Mouse (Mus musculus) stomach, embryonic 16.5 days (tissue): ENCODE results near the gene Map1s. TPM values are rescaled to one million over a fixed set of nuclear protein-coding genes. Genes with fewer than 3 reads are reported as not detected.

Source experiments
- ATAC-seq: fragments of 200-750 bp; cut with Nextera tagmentation; 2 replicates; pipeline ENCODE4 v1.8.0; 2017; ENCODE audit warnings: moderate number of reproducible peaks, moderate TSS enrichment; ENCODE audit not compliant: insufficient read depth, low FRiP score
- H3K27ac ChIP-seq: fragments of 300-500 bp; sonication (generic); 2 replicates; pipeline ENCODE4 v1.5.1; 2014; ENCODE audit warnings: low read length
- H3K27me3 ChIP-seq: fragments of 300-500 bp; sonication (generic); 2 replicates; pipeline ENCODE4 v1.6.1; 2014; ENCODE audit warnings: low read length, control low read depth, mixed read lengths; ENCODE audit not compliant: control insufficient read depth, insufficient read depth
- H3K36me3 ChIP-seq: fragments of 300-500 bp; sonication (generic); 2 replicates; pipeline ENCODE4 v1.6.1; 2014; ENCODE audit warnings: low read length; ENCODE audit not compliant: control insufficient read depth, insufficient read depth
- H3K4me1 ChIP-seq: fragments of 300-500 bp; sonication (generic); 2 replicates; pipeline ENCODE4 v1.6.1; 2014; ENCODE audit warnings: low read length, control low read depth, mixed read lengths; ENCODE audit not compliant: control insufficient read depth, insufficient read depth
- H3K4me2 ChIP-seq: fragments of 300-500 bp; sonication (generic); 2 replicates; pipeline ENCODE4 v1.6.1; 2014; ENCODE audit warnings: low read depth, low read length, mixed read lengths
- H3K4me3 ChIP-seq: fragments of 300-500 bp; sonication (generic); replicated peaks from 2 replicates; pipeline ENCODE4 v1.5.1; 2014; ENCODE audit warnings: mild to moderate bottlenecking, low read length
- H3K9ac ChIP-seq: fragments of 300-500 bp; sonication (generic); 2 replicates; pipeline ENCODE4 v1.6.1; 2014; ENCODE audit warnings: low read length
- H3K9me3 ChIP-seq: fragments of 300-500 bp; sonication (generic); replicated peaks from 2 replicates; pipeline ENCODE4 v1.6.1; 2016; ENCODE audit warnings: low read length, control low read depth; ENCODE audit not compliant: control insufficient read depth
- WGBS: fragments of 180-500 bp; shearing (Covaris S2); extraction: QIAGEN DNeasy Blood & Tissue Kit; methylation state at CpG from one replicate; pipeline ENCODE4 v1.1.7; 2014; 5-methylcytosine and 5-hydroxymethylcytosine counted together
- microRNA counts: library from miRNA; unstranded; fragments of <30 nt; microRNA quantifications from one replicate; lab custom pipeline; 2016
- microRNA-seq: library from miRNA; unstranded; fragments of <30 nt; microRNA quantifications from one replicate; pipeline ENCODE4, GENCODE M21; 2016
- polyA plus RNA-seq: library from polyadenylated mRNA; unstranded; fragments of >200 nt; fragmentation: Nextera tagmentation; extraction: Ambion mirVana; gene quantifications from 2 replicates; pipeline ENCODE4 v1.2.1, GENCODE M21; 2015

Gene Map1s
- polyA plus RNA-seq, 1 experiment from 2014 or later, result 39.8 TPM

GRCm38 (mm10) chr8:70937200-70937599 is 31.5 kb downstream of the Map1s start:
- Histone ChIP-seq H3K27me3 (no peaks in the 10 kb centered on the region), H3K36me3 (no peaks in the 10 kb centered on the region), H3K9ac (no peak overlapping the region), H3K4me3 (no peak overlapping the region), H3K4me1 (no peaks in the 10 kb centered on the region), H3K9me3 (no peaks in the 10 kb centered on the region), H3K27ac (no peak overlapping the region), H3K4me2 (no peak overlapping the region)
- no peak for ATAC-seq
- WGBS, result 86% methylated on average over 6 of the region's 6 CpGs

GRCm38 (mm10) chr8:70941478-70941877 is 35.7 kb downstream of the Map1s start:
- no peaks in the 10 kb centered on the region for H3K36me3 ChIP-seq
- H3K4me2 ChIP-seq, result no peak overlapping the region
- no peaks in the 10 kb centered on the region for H3K4me1 ChIP-seq
- H3K4me3 ChIP-seq, result no peak overlapping the region
- no peak overlapping the region for H3K27ac ChIP-seq
- no peaks in the 10 kb centered on the region for H3K27me3 ChIP-seq
- H3K9me3 ChIP-seq, result no peaks in the 10 kb centered on the region
- 69% methylated on average over 2 of the region's 2 CpGs for WGBS
- ATAC-seq, result no peak
- H3K9ac ChIP-seq, result no peak overlapping the region

- no peaks in the 10 kb centered on the region for H3K36me3 ChIP-seq
- H3K4me1 ChIP-seq, result no peaks in the 10 kb centered on the region
- ATAC-seq, result no peak
- 36% methylated on average over 1 of the region's 1 CpGs for WGBS
- no peak overlapping the region for H3K27ac ChIP-seq
- H3K27me3 ChIP-seq, result no peaks in the 10 kb centered on the region
- H3K9me3 ChIP-seq, result no peaks in the 10 kb centered on the region
- H3K4me2 ChIP-seq, result no peak overlapping the region
- H3K4me3 ChIP-seq, result no peak overlapping the region
- H3K9ac ChIP-seq, result no peak overlapping the region
Observed at GRCm38 (mm10) chr8:70943187-70943586, 37.5 kb downstream of the Map1s start.

GRCm38 (mm10) chr8:70949847-70950246 is 44.1 kb downstream of the Map1s start:
- no peaks in the 10 kb centered on the region for H3K27me3 ChIP-seq
- no peaks in the 10 kb centered on the region for H3K9me3 ChIP-seq
- H3K4me3 ChIP-seq, result no peak overlapping the region
- no peak overlapping the region for H3K9ac ChIP-seq
- H3K4me2 ChIP-seq, result no peak overlapping the region
- no peak for ATAC-seq
- H3K36me3 ChIP-seq, result no peaks in the 10 kb centered on the region
- no peaks in the 10 kb centered on the region for H3K4me1 ChIP-seq
- no peak overlapping the region for H3K27ac ChIP-seq
- WGBS, result 68% methylated on average over 1 of the region's 1 CpGs

- Histone ChIP-seq H3K4me1 (no peaks in the 10 kb centered on the region), H3K9me3 (no peaks in the 10 kb centered on the region), H3K9ac (no peak overlapping the region), H3K27me3 (no peaks in the 10 kb centered on the region; the same call in 1 of the 2 replicates), H3K4me3 (no peak overlapping the region), H3K27ac (no peak overlapping the region), H3K36me3 (no peaks in the 10 kb centered on the region), H3K4me2 (no peak overlapping the region)
- WGBS, result 49% methylated on average over 14 of the region's 14 CpGs
- ATAC-seq, result peak; percentile 67; the same call in 1 of the 2 replicates
Observed at GRCm38 (mm10) chr8:70960703-70961472, 55.2 kb downstream of the Map1s start.

- no peaks in the 10 kb centered on the region for H3K36me3 ChIP-seq
Observed at GRCm38 (mm10) chr8:70964159-70964558, 58.4 kb downstream of the Map1s start.

GRCm38 (mm10) chr8:70964861-70965260 is 59.1 kb downstream of the Map1s start:
- no peaks in the 10 kb centered on the region for H3K36me3 ChIP-seq
- no peaks in the 10 kb centered on the region for H3K4me1 ChIP-seq
- no peaks in the 10 kb centered on the region for H3K9me3 ChIP-seq
- no peaks in the 10 kb centered on the region for H3K27me3 ChIP-seq
- no peak overlapping the region for H3K4me3 ChIP-seq
- H3K27ac ChIP-seq, result no peak overlapping the region
- no peak overlapping the region for H3K4me2 ChIP-seq
- no peak overlapping the region for H3K9ac ChIP-seq
- no peak for ATAC-seq

More at GRCm38 (mm10) chr8:70964159-70964558, 58.4 kb downstream of the Map1s start:
- Histone ChIP-seq H3K9me3 (no peaks in the 10 kb centered on the region), H3K4me3 (no peak overlapping the region), H3K4me2 (no peak overlapping the region), H3K27ac (peak overlapping the region; percentile 66; the same call in 1 of the 2 replicates), H3K27me3 (no peaks in the 10 kb centered on the region), H3K9ac (no peak overlapping the region), H3K4me1 (no peaks in the 10 kb centered on the region)
- peak; percentile 87 for ATAC-seq
- 6% methylated on average over 3 of the region's 3 CpGs for WGBS

MicroRNAs within 50 kb of the gene (microRNA counts, 519-probe panel; counts per million panel counts)
- not detected for microRNA mmu-miR-1969 (lab: Ali Mortazavi, UCI)

Small RNA genes within 50 kb of the gene (microRNA-seq; reads per million reads assigned to microRNA genes)
- gene Mir1969, result 0.50 reads per million
- 0.66 reads per million for gene Mir7067

Other genes starting within 250 kb of the Map1s start
- gene Pgpep1, start 245.5 kb upstream of the Map1s start, polyA plus RNA-seq, result 47.4 and 57.5 TPM in 2 replicates
- gene Lsm4, start 232.7 kb upstream of the Map1s start, polyA plus RNA-seq, result 154 and 173 TPM in 2 replicates
- gene Jund, start 207.0 kb upstream of the Map1s start, polyA plus RNA-seq, result 22.5 and 30.0 TPM in 2 replicates
- not detected in 2 replicates for gene Iqcn, start 202.5 kb upstream of the Map1s start, polyA plus RNA-seq
- gene Gm3336, start 187.4 kb upstream of the Map1s start, polyA plus RNA-seq, result 2.0 and 4.2 TPM in 2 replicates
- 0.23 and 0.84 TPM in 2 replicates for gene Pde4c, start 182.2 kb upstream of the Map1s start, polyA plus RNA-seq
- gene Rab3a, start 151.3 kb upstream of the Map1s start, polyA plus RNA-seq, result 23.4 and 23.8 TPM in 2 replicates
- gene Mpv17l2, start 145.0 kb upstream of the Map1s start, polyA plus RNA-seq, result 47.6 and 54.3 TPM in 2 replicates
- 57.6 and 60.8 TPM in 2 replicates for gene Pik3r2, start 129.2 kb upstream of the Map1s start, polyA plus RNA-seq
- gene Mast3, start 100.9 kb upstream of the Map1s start, polyA plus RNA-seq, result 10.0 and 10.5 TPM in 2 replicates
- gene Il12rb1, start 97.5 kb upstream of the Map1s start, polyA plus RNA-seq, result 0.23 TPM in 1 of 2 replicates, not detected in the other
- 6.0 and 7.1 TPM in 2 replicates for gene Arrdc2, start 66.2 kb upstream of the Map1s start, polyA plus RNA-seq
- 1.4 TPM in 2 replicates for gene Kcnn1, start 42.7 kb upstream of the Map1s start, polyA plus RNA-seq
- gene Ccdc124, start 32.0 kb upstream of the Map1s start, polyA plus RNA-seq, result 85.6 and 89.6 TPM in 2 replicates
- 8.2 and 13.8 TPM in 2 replicates for gene Slc5a5, start 13.2 kb upstream of the Map1s start, polyA plus RNA-seq
- 3,565 and 3,656 TPM in 2 replicates for gene Rpl18a, start 8.5 kb upstream of the Map1s start, polyA plus RNA-seq